Mouse (Mus musculus) ES-Bruce4 (cell line): ENCODE data around the gene Acot2. TPM values are rescaled to one million over a fixed set of nuclear protein-coding genes. Genes with fewer than 3 reads are reported as not detected.

Source experiments
- H3K27ac ChIP-seq: 2 replicates; pipeline ENCODE4 v1.5.1; 2012; ENCODE audit warnings: low read length, inconsistent platforms; ENCODE audit not compliant: insufficient read depth
- H3K27me3 ChIP-seq: 2 replicates; pipeline ENCODE4 v1.6.1; 2012; ENCODE audit warnings: mild to moderate bottlenecking, low read length, inconsistent platforms; ENCODE audit not compliant: control insufficient read depth, poor library complexity, insufficient read depth, severe bottlenecking
- H3K36me3 ChIP-seq: 2 replicates; pipeline ENCODE4 v1.6.1; 2012; ENCODE audit warnings: inconsistent platforms, mild to moderate bottlenecking, low read length, moderate library complexity; ENCODE audit not compliant: control insufficient read depth, poor library complexity, insufficient read depth, severe bottlenecking
- H3K4me1 ChIP-seq: one replicate; pipeline ENCODE4 v1.8.1; 2011; ENCODE audit warnings: low read length; ENCODE audit not compliant: control insufficient read depth, insufficient read depth
- H3K4me3 ChIP-seq: 2 replicates; pipeline ENCODE4 v1.5.1; 2011; ENCODE audit warnings: low read depth, mild to moderate bottlenecking, low read length
- H3K9ac ChIP-seq: 2 replicates; pipeline ENCODE4 v1.6.1; 2012; ENCODE audit warnings: low read depth, mild to moderate bottlenecking, inconsistent platforms; ENCODE audit not compliant: poor library complexity, severe bottlenecking
- H3K9me3 ChIP-seq: replicated peaks from 2 replicates; pipeline ENCODE4 v1.6.1; 2012; ENCODE audit warnings: mild to moderate bottlenecking, low read length, inconsistent platforms; ENCODE audit not compliant: control insufficient read depth, poor library complexity, insufficient read depth, severe bottlenecking
- CTCF ChIP-seq: IDR thresholded peaks from one replicate; pipeline ENCODE4 v1.8.1; 2011; ENCODE audit warnings: low read depth, low read length
- EP300 ChIP-seq: IDR thresholded peaks from 2 replicates; pipeline ENCODE4 v1.6.1; 2011; ENCODE audit warnings: low read depth, low read length; ENCODE audit not compliant: insufficient read depth
- POLR2A ChIP-seq: IDR thresholded peaks from one replicate; pipeline ENCODE4 v1.8.1; 2011; ENCODE audit warnings: low read length; ENCODE audit not compliant: insufficient read depth
- polyA plus RNA-seq: library from polyadenylated mRNA; stranded (reverse); fragments of >200 nt; gene quantifications from 2 replicates; pipeline ENCODE4 v1.2.4, GENCODE M21; 2011; ENCODE audit warnings: low read depth; ENCODE audit not compliant: missing spikeins, insufficient read depth, insufficient read length

The Acot2 gene
- polyA plus RNA-seq, 1 experiment = 6.5 TPM

DNA sequence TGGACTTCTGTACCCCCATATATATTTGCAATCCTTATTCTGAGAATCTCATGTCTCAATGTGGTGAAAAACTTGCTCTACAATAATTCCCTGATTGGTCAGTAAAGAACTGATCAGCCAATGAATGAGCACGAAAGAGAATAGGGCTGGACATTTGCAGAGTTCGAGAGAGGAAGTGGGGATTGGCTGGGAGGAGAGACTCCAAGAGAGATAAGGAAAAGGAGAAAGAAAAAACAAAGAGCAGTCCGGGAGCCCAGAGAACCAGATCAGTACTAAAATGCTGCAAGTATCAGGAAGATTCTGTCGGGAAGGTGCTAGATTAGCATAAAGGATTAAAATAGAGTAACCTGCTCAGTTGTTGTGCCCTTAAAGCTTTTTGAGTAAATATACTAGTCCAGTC, 38.6 kb upstream of the Acot2 start:
- Histone ChIP-seq H3K9me3 (no peaks in the 10 kb centered on the region), H3K36me3 (peaks cover 9% of the 10 kb centered on the region), H3K4me3 (no peak overlapping the region), H3K4me1 (peaks cover 4% of the 10 kb centered on the region), H3K27me3 (no peaks in the 10 kb centered on the region), H3K9ac (no peak overlapping the region), H3K27ac (no peak overlapping the region)
- no peak for TF ChIP-seq EP300
- no peak for TF ChIP-seq CTCF
- no peak for TF ChIP-seq POLR2A

DNA sequence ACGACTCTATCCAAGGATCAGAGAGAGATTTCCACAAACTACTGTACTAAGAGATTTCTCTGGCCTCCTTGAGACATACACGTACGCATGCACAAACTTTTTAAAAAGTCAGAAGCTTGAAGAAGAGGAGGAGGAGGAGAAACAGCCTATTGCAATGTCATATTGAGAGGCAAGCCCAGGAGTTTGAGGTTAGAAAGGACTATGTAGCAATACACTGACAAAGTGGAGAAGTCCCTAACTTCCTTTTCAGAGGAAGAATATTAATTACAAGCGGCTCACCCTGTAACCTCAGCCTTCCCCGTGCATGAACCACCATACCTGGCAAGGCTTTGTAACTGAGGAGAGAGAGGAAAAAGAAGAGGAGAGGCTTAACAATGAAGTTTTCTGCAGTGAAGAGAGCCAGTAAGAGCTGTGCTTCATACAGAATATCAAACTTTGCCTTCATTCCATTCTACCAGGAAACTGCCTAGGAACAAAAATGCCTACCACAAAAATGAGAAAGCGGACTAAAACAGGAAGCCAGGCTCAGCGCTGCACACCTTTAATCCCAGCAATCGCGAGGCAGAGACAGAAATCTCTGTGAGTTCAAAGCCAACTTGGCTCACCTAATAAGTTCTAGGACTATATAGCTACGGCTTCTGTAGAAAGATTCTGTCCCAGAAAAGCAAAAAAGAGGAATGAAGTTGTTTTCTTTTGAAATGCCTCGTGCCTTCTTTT, 37.7 kb upstream of the Acot2 start:
- Histone ChIP-seq H3K4me1 (peaks cover 4% of the 10 kb centered on the region), H3K27me3 (no peaks in the 10 kb centered on the region), H3K9me3 (no peaks in the 10 kb centered on the region), H3K36me3 (peaks cover 9% of the 10 kb centered on the region), H3K27ac (no peak overlapping the region), H3K4me3 (peak overlapping the region; percentile 49), H3K9ac (peak overlapping the region; percentile 75)
- no peak for TF ChIP-seq CTCF
- TF ChIP-seq EP300 = no peak
- no peak for TF ChIP-seq POLR2A

DNA sequence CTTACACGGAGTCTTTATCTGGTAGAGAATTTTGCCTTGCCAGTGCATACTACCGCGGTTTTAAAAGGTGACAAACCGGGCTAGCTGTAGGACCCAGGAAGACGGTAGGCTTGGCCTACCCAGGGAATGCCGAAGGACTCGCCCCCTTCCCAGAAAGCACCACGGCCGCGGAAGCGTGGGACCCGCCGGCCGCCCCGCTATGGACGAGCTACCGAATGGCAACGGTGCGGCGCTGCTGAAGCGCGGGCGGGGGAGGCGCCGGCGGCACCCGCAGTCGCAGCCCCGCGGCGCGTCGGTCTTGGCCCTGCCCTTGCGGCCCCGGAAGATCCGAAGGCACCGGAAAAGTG, 37.2 kb upstream of the Acot2 start, which contains the start of gene Riox1:
TSS of gene Riox1 (plus strand) at position 116 of the 347 bp plus-strand sequence.
- Histone ChIP-seq H3K27me3 (no peaks in the 10 kb centered on the region), H3K9ac (peak within 1 kb of the TSS; percentile 75), H3K36me3 (peaks cover 9% of the 10 kb centered on the region), H3K9me3 (no peaks in the 10 kb centered on the region), H3K27ac (no peak within 1 kb of the TSS), H3K4me3 (peak within 1 kb of the TSS; percentile 66), H3K4me1 (peaks cover 4% of the 10 kb centered on the region)
- TF ChIP-seq CTCF (no peak), POLR2A (peak; percentile 44), EP300 (0 out of 2 replicates have a peak, but pooled peaks have one; percentile 28)

- peaks cover 4% of the 10 kb centered on the region for H3K4me1 ChIP-seq
- H3K36me3 ChIP-seq = peaks cover 9% of the 10 kb centered on the region
- TF ChIP-seq POLR2A (no peak), EP300 (no peak), CTCF (no peak)
- H3K4me3 ChIP-seq = peak overlapping the region; percentile 66
- no peak overlapping the region for H3K27ac ChIP-seq
- no peaks in the 10 kb centered on the region for H3K27me3 ChIP-seq
- H3K9ac ChIP-seq = peak overlapping the region; percentile 75
- no peaks in the 10 kb centered on the region for H3K9me3 ChIP-seq
These were observed 36.6 kb upstream of the Acot2 start for GRCm38 (mm10) chr12:83950840-83951701.

DNA sequence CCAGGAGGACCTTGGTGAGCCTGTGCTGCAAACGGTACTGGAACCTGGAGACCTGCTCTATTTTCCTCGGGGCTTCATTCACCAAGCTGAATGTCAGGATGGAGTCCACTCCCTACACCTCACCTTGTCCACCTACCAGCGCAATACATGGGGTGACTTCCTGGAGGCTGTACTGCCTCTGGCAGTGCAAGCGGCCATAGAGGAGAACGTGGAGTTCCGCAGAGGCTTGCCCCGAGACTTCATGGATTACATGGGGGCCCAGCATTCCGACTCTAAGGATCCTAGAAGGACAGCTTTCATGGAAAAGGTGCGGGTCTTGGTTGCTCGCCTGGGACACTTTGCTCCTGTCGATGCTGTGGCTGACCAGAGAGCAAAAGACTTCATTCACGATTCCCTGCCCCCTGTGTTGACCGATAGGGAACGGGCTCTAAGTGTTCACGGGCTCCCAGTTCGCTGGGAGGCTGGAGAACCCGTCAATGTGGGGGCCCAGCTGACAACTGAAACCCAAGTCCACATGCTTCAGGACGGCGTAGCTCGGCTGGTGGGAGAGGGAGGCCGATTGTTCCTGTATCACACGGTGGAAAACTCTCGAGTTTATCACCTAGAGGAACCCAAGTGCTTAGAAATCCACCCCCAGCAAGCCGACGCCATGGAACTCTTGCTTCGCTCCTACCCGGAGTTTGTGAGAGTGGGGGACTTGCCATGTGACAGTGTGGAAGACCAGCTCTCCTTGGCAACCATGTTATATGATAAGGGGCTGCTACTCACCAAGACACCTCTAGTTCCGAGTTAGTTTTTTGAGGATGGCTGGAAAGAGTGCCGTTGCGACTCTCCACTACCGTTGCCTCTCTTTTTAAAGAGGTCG, 35.7 kb upstream of the Acot2 start:
- H3K9me3 ChIP-seq = no peaks in the 10 kb centered on the region
- H3K27me3 ChIP-seq = no peaks in the 10 kb centered on the region
- H3K4me3 ChIP-seq = peak overlapping the region; percentile 66
- peaks cover 9% of the 10 kb centered on the region for H3K36me3 ChIP-seq
- H3K4me1 ChIP-seq = peaks cover 4% of the 10 kb centered on the region
- TF ChIP-seq EP300 = no peak
- TF ChIP-seq CTCF = no peak
- no peak for TF ChIP-seq POLR2A
- H3K27ac ChIP-seq = no peak overlapping the region
- peak overlapping the region; percentile 75 for H3K9ac ChIP-seq
